ENCODE assay signal across 31 mouse cellular contexts in the genomic region with DNA sequence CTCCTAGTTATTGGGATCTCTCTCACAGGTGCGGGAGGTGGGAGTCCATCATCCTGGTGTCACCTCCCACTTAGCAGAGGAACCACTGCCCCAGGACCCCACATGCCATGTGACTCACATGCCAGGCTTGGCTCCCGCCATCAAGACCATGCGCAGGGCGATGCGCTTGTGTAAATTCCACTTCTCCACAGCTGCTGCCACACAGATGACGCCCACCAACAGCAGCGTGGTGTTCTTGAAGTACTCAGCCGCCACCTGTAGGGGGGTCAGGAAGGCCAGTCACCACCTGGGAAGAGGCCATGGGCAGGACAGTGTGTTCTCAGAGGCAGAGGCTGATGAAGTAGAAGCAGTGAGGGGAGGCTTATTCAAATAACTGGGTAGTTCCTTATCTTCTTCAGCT. TPM values are rescaled to one million over a fixed set of nuclear protein-coding genes. Genes with fewer than 3 reads are reported as not detected.
DNase-seq lines count a peak whose midpoint lies in the region; ATAC-seq and TF ChIP-seq lines count a peak whose summit lies in the region.
"Had no signal": no experiment of that assay in that cellular context is flagged by ENCODE, and none has a peak within 500 bp of the region (broad histone marks: within the 10 kb centered on the region; RNA-seq: fewer than 3 reads in every experiment).

No protein-coding gene starts in this region.

- peaks cover 6% of the 10 kb centered on the region; the same call in 1 of the 2 replicates for H3K4me1 ChIP-seq in stomach, postnatal 0 days (replicated peaks; ENCODE audit: control insufficient read depth, insufficient read depth)

- peak; percentile 14 for DNase-seq in embryo, embryonic 11 days
- no peak for DNase-seq in embryo, embryonic 10.5 days (ENCODE audit: low spot score)
- peak; percentile 14 to 17 for DNase-seq in layer of hippocampus, postnatal 10 days (ENCODE audit: low spot score in 2 of 2)
- DNase-seq in layer of hippocampus, postnatal 36 days: no peak
- peak; percentile 44 for DNase-seq in retina, postnatal 1 day
- no peak for DNase-seq in retina, embryonic 14.5 days (ENCODE audit: low spot score)
- no peak for DNase-seq in stomach, postnatal 0 days (ENCODE audit: low spot score)
- no peak for DNase-seq in heart, postnatal 25 days (ENCODE audit: low spot score)
- DNase-seq: adrenal gland, postnatal 25 days; cerebellum, adult 11-12 months; cerebellum, postnatal 10 days; gastrocnemius, postnatal 14 days; heart, adult 11 months; kidney, adult 11 months; kidney, postnatal 25 days; lung, adult 18-20 months; lung, postnatal 4 days; thymus, adult 18-20 months; thymus, postnatal 25 days had no signal

- H3K9me3 ChIP-seq in stomach, postnatal 0 days (ENCODE audit: control insufficient read depth, low read length): no peaks in the 10 kb centered on the region
- H3K9me3 ChIP-seq: neural tube, embryonic 12.5 days had no signal

- intact Hi-C loops in heart, postnatal 25 days (cut with DNase I): loop anchor here (10.0 kb wide), 1 partner anchor 85 kb away; no protein-coding TSS in a partner anchor

- H3K4me2 ChIP-seq in stomach, postnatal 0 days (replicated peaks; ENCODE audit: low read depth): no peak overlapping the region
- H3K4me2 ChIP-seq: heart, embryonic 12.5 days; neural tube, embryonic 12.5 days had no signal

- no peak for TF ChIP-seq EP300 in stomach, postnatal 0 days (optimal IDR thresholded peaks at IDR 0.05)

- no peaks in the 10 kb centered on the region for H3K27me3 ChIP-seq in stomach, postnatal 0 days (ENCODE audit: control insufficient read depth, insufficient read depth, low read length)
- H3K27me3 ChIP-seq: CH12.LX; heart, embryonic 12.5 days; neural tube, embryonic 12.5 days; Patski had no signal

- peak; percentile 21; the same call in 1 of the 2 replicates for ATAC-seq in stomach, postnatal 0 days (ENCODE audit: low FRiP score, low TSS enrichment)
- ATAC-seq: lung, postnatal 0 days; Patski had no signal

- H3K4me3 ChIP-seq in stomach, postnatal 0 days (ENCODE audit: low read depth, low read length): no peak overlapping the region
- H3K4me3 ChIP-seq: heart, embryonic 12.5 days; myocyte; neural tube, embryonic 12.5 days had no signal

- no peaks in the 10 kb centered on the region for H3K36me3 ChIP-seq in stomach, postnatal 0 days (ENCODE audit: control insufficient read depth, insufficient read depth, low read length)
- H3K36me3 ChIP-seq: heart, embryonic 12.5 days; neural tube, embryonic 12.5 days had no signal

- no peak overlapping the region for H3K27ac ChIP-seq in stomach, postnatal 0 days (replicated peaks)
- H3K27ac ChIP-seq: neural tube, embryonic 12.5 days had no signal

- 90% methylated on average over 8 of the region's 8 CpGs for WGBS in stomach, postnatal 0 days

- no peak overlapping the region for H3K9ac ChIP-seq in stomach, postnatal 0 days (ENCODE audit: low read length)
- H3K9ac ChIP-seq: heart, embryonic 12.5 days; neural tube, embryonic 12.5 days had no signal

- TF ChIP-seq CTCF in stomach, postnatal 0 days (IDR thresholded peaks at IDR 0.05; ENCODE audit: low read depth): no peak

RNA-seq across cellular contexts. Expression of a gene that starts 18.3 kb away (rescaled TPM):
- total RNA-seq in layer of hippocampus, postnatal 10 days (2021): 1 to 10 TPM; 5.7 to 6.4 TPM
- 1 to 10 TPM; 2.7 to 6.0 TPM for total RNA-seq in layer of hippocampus, postnatal 36 days (2021)
- polyA plus RNA-seq in stomach, postnatal 0 days (2015; fragmentation: Nextera tagmentation; extraction: Ambion mirVana): 0.12 and 0.21 TPM in 2 replicates
- under 1 TPM; 0.08 to 0.16 TPM for total RNA-seq in heart, postnatal 25 days (2021)
- total RNA-seq: CH12.LX; hematopoietic stem cell, adult 5-6 weeks; megakaryocyte-erythroid progenitor cell, adult 5-6 weeks; MEL had no signal
- polyA plus RNA-seq: Patski had no signal

RNA-seq across cellular contexts. Expression of a gene that starts 36.3 kb away (rescaled TPM):
- total RNA-seq in layer of hippocampus, postnatal 10 days (2021): 1 to 10 TPM; 1.8 to 2.1 TPM
- 1 to 10 TPM; 1.1 to 1.6 TPM for total RNA-seq in layer of hippocampus, postnatal 36 days (2021)
- 0.97 and 1.6 TPM in 2 replicates for polyA plus RNA-seq in stomach, postnatal 0 days (2015; fragmentation: Nextera tagmentation; extraction: Ambion mirVana)
- under 1 TPM; 0.78 to 0.81 TPM for total RNA-seq in heart, postnatal 25 days (2021)
- total RNA-seq: CH12.LX; hematopoietic stem cell, adult 5-6 weeks; megakaryocyte-erythroid progenitor cell, adult 5-6 weeks; MEL had no signal
- polyA plus RNA-seq: embryonic facial prominence, embryonic 11.5 days; kidney, embryonic 14.5 days; limb, embryonic 11.5 days; neural tube, embryonic 12.5 days; Patski had no signal

Comparison
In these comparisons a context has a peak if more than half of its experiments do, and no peak if none do; other contexts are left out.
1. DNase-seq: peak in embryo, embryonic 11 days (single experiment), layer of hippocampus, postnatal 10 days (2 of 2) and retina, postnatal 1 day (single experiment); none in embryo, embryonic 10.5 days (single experiment), layer of hippocampus, postnatal 36 days (0 of 2), retina, embryonic 14.5 days (single experiment), stomach, postnatal 0 days (single experiment) and heart, postnatal 25 days (single experiment).